Mouse (Mus musculus): Measurements from ENCODE around the gene Anxa6. TPM values are rescaled to one million over a fixed set of nuclear protein-coding genes. Genes with fewer than 3 reads are reported as not detected.

The Anxa6 gene
- polyA plus RNA-seq, 1 experiment: 93.8 TPM

- Histone ChIP-seq H3K27ac (ENCODE audit: insufficient read depth, low read length) (no peak overlapping the region), H3K4me1 (ENCODE audit: control insufficient read depth, insufficient read depth, low read length) (peaks cover 11% of the 10 kb centered on the region), H3K4me3 (ENCODE audit: insufficient read depth, low read length) (no peak overlapping the region)
- TF ChIP-seq POLR2A (IDR thresholded peaks at IDR 0.05; ENCODE audit: extremely low read depth, insufficient read depth, low read length) (no peak), CTCF (IDR thresholded peaks at IDR 0.05; ENCODE audit: extremely low read depth, insufficient read depth, low read length) (no peak)
Observed at GRCm38 (mm10) chr11:55011440-55011839, 21.8 kb downstream of the Anxa6 start.

GRCm38 (mm10) chr11:55008230-55008629, 25.0 kb downstream of the Anxa6 start:
- no peak overlapping the region for H3K4me3 ChIP-seq (ENCODE audit: insufficient read depth, low read length)
- 0 out of 2 replicates have a peak, but pooled peaks cover 3% of the 10 kb centered on the region for H3K4me1 ChIP-seq (ENCODE audit: control insufficient read depth, insufficient read depth, low read length)
- TF ChIP-seq POLR2A (IDR thresholded peaks at IDR 0.05; ENCODE audit: extremely low read depth, insufficient read depth, low read length) (no peak), CTCF (IDR thresholded peaks at IDR 0.05; ENCODE audit: extremely low read depth, insufficient read depth, low read length) (no peak)
- no peak overlapping the region for H3K27ac ChIP-seq (ENCODE audit: insufficient read depth, low read length)

DNA sequence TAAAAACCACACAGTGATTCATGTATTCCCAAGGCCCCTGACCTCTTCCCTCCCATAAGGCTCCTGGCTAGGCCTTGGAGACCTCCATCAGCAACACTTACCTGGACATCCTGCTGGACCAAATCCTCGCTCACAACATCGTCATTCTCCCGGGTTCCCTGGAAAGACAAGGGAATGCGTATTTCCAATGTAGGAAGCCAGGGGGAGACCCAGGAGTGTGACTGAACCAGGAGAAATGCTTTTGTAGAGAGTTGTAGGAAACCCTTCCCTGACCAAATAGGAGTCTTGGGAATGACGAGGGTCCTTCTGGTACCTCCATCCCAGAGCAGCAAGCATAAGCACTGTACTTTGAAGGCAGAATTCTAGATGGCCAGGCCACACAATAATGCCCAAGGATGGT, 27.6 kb downstream of the Anxa6 start:
- H3K4me1 ChIP-seq (ENCODE audit: control insufficient read depth, insufficient read depth, low read length): no peaks in the 10 kb centered on the region
- TF ChIP-seq CTCF (IDR thresholded peaks at IDR 0.05; ENCODE audit: extremely low read depth, insufficient read depth, low read length): no peak
- TF ChIP-seq POLR2A (IDR thresholded peaks at IDR 0.05; ENCODE audit: extremely low read depth, insufficient read depth, low read length): no peak
- no peak overlapping the region for H3K27ac ChIP-seq (ENCODE audit: insufficient read depth, low read length)
- H3K4me3 ChIP-seq (ENCODE audit: insufficient read depth, low read length): no peak overlapping the region

DNA sequence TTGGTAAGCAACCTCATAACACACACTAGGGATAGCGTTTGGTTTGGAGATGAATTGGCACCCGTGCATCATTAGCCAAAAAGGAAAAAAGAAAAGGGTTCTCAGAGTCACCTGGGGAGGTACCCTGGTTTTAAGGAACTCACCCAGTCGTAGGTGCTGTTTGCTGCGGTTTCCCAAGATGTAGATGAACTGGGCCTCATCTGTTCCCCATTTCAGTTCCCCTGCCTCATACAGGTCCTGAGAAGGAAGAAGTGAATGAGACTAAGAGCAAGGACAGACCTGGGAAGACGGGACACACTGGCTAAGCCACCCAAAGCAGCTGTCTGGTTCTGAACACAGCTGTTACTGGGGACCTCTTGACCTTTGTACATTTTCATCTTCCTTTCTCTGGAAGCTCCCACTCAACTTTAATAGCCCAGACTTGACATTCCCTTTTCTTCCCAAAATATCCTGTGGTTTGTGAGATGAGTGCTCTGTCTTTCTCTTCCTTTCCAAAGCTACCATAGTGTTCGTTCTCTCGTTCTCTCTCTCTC, 28.2 kb downstream of the Anxa6 start:
- Histone ChIP-seq H3K4me3 (ENCODE audit: insufficient read depth, low read length) (no peak overlapping the region), H3K27ac (ENCODE audit: insufficient read depth, low read length) (no peak overlapping the region), H3K4me1 (ENCODE audit: control insufficient read depth, insufficient read depth, low read length) (no peaks in the 10 kb centered on the region)
- TF ChIP-seq POLR2A (IDR thresholded peaks at IDR 0.05; ENCODE audit: extremely low read depth, insufficient read depth, low read length) (no peak), CTCF (IDR thresholded peaks at IDR 0.05; ENCODE audit: extremely low read depth, insufficient read depth, low read length) (no peak)

- Histone ChIP-seq H3K4me1 (ENCODE audit: control insufficient read depth, insufficient read depth, low read length) (no peaks in the 10 kb centered on the region), H3K4me3 (ENCODE audit: insufficient read depth, low read length) (no peak overlapping the region), H3K27ac (ENCODE audit: insufficient read depth, low read length) (no peak overlapping the region)
- TF ChIP-seq POLR2A (IDR thresholded peaks at IDR 0.05; ENCODE audit: extremely low read depth, insufficient read depth, low read length) (no peak), CTCF (IDR thresholded peaks at IDR 0.05; ENCODE audit: extremely low read depth, insufficient read depth, low read length) (no peak)
Observed at GRCm38 (mm10) chr11:54998708-54999107, 34.5 kb downstream of the Anxa6 start.

DNA sequence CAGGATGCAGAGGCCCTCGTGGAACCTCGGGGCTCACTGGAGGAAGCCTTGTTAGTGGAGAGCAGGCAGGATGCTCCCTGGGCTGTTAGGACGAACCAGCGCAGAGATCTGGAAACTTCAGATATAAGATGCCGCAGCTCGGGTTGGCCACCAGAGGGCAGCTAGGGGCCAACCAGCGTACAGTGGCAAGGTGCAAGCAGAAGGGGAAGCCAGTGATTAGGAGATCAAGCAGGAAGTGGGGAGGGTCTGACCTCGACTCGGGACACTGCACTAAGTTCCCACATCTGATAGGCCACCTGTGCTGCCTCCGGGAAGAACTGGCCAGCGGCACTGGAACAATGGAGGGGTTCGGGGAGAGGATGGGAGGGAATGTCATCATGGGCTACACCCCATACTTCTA, 35.0 kb downstream of the Anxa6 start:
- TF ChIP-seq CTCF (IDR thresholded peaks at IDR 0.05; ENCODE audit: extremely low read depth, insufficient read depth, low read length) (peak; percentile 76), POLR2A (IDR thresholded peaks at IDR 0.05; ENCODE audit: extremely low read depth, insufficient read depth, low read length) (no peak)
- Histone ChIP-seq H3K4me3 (ENCODE audit: insufficient read depth, low read length) (no peak overlapping the region), H3K4me1 (ENCODE audit: control insufficient read depth, insufficient read depth, low read length) (no peaks in the 10 kb centered on the region), H3K27ac (ENCODE audit: insufficient read depth, low read length) (no peak overlapping the region)

DNA sequence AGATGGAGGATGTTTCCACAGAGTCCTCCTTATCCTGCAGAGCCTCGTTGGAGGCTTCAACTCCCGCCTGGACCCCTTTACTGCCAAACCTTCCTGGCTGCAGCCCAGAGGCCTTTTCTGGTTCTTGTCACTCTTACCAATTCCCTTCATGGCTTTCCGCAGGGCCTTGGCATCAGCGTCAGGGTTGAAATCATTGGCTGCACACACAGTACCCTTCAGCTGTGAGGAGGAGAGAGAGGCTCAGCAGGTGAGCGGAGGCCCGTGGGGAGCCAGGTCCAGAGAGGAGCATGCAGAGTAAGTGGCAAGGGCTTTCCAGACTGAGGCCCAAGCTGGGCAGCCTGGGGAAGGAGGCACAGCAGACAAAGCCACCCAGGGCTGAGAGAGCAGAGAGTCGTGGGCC, 37.1 kb downstream of the Anxa6 start:
- Histone ChIP-seq H3K27ac (ENCODE audit: insufficient read depth, low read length) (no peak overlapping the region), H3K4me1 (ENCODE audit: control insufficient read depth, insufficient read depth, low read length) (no peaks in the 10 kb centered on the region), H3K4me3 (ENCODE audit: insufficient read depth, low read length) (no peak overlapping the region)
- no peak for TF ChIP-seq POLR2A (IDR thresholded peaks at IDR 0.05; ENCODE audit: extremely low read depth, insufficient read depth, low read length)
- no peak for TF ChIP-seq CTCF (IDR thresholded peaks at IDR 0.05; ENCODE audit: extremely low read depth, insufficient read depth, low read length)

DNA sequence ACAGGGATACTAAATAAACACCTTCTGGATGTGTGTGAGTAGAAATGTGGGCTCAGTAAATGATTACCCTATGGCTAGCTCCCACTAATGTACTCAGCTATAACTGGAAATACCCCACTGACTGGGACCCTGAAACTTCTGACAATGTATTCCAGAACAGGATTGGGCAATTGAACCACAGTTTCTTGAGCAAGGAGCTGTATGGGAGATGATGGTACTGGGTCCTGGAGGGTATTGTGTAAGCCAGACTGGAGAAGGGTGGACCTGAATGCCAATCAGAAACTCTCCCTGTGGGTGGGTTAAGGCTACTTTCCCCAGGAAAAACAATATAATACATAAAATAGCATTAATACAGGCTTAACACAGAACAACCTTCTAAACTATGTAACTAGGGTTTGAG, 43.3 kb downstream of the Anxa6 start:
- H3K4me3 ChIP-seq (ENCODE audit: insufficient read depth, low read length): no peak overlapping the region
- no peaks in the 10 kb centered on the region for H3K4me1 ChIP-seq (ENCODE audit: control insufficient read depth, insufficient read depth, low read length)
- H3K27ac ChIP-seq (ENCODE audit: insufficient read depth, low read length): no peak overlapping the region
- TF ChIP-seq POLR2A (IDR thresholded peaks at IDR 0.05; ENCODE audit: extremely low read depth, insufficient read depth, low read length) (no peak), CTCF (IDR thresholded peaks at IDR 0.05; ENCODE audit: extremely low read depth, insufficient read depth, low read length) (no peak)

DNA sequence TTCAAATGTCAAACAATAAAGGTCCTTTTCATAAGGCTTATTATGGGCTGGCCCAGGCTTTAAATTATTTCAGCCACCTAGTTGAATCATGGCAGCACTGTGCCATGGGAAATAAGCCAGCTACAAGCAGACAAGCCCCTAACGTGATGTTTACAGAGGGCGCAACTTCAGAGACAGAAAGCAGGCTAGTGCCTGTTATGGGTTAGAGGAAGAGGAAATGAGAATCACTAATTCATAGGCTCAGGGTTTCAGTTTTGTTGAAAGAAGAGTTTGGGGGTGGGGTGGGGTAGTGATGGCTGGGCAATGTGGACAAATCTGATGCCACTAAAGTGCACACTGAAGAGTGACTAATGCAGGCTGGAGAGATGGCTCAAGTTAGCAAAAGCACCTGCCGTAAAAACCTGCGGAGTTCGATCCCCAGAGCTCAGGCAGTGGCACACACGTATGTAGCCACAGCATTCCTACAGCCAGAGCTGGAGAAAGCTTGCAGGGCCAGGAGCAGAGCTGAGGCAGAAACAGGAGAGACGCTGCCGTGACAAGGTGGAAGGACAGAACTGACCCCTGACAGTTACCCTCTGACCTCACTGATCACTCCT, 44.4 kb downstream of the Anxa6 start:
- Histone ChIP-seq H3K27ac (ENCODE audit: insufficient read depth, low read length) (no peak overlapping the region), H3K4me1 (ENCODE audit: control insufficient read depth, insufficient read depth, low read length) (peaks cover 1% of the 10 kb centered on the region; the same call in 1 of the 2 replicates), H3K4me3 (ENCODE audit: insufficient read depth, low read length) (no peak overlapping the region)
- TF ChIP-seq POLR2A (IDR thresholded peaks at IDR 0.05; ENCODE audit: extremely low read depth, insufficient read depth, low read length) (no peak), CTCF (IDR thresholded peaks at IDR 0.05; ENCODE audit: extremely low read depth, insufficient read depth, low read length) (no peak)

DNA sequence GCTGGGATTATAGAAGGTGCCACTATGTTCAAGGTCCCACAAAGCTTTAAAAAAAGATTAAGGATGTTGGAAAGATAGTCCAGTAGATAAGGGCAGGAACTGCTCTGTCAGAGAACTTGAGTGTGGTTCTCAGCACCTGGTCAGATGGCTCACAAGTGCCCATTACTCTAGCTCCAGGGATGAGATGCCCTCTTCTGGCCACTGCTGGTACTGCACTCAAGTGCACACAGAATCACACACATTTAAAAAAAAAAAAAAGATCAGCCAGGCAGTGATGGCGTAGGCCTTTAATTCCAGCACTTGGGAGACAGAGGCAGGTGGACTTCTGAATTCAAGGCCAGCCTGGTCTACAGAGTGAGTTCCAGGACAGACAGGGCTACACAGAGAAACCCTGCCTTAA, 45.3 kb downstream of the Anxa6 start:
- no peak overlapping the region for H3K27ac ChIP-seq (ENCODE audit: insufficient read depth, low read length)
- no peak overlapping the region for H3K4me3 ChIP-seq (ENCODE audit: insufficient read depth, low read length)
- H3K4me1 ChIP-seq (ENCODE audit: control insufficient read depth, insufficient read depth, low read length): peaks cover 2% of the 10 kb centered on the region; the same call in 1 of the 2 replicates
- peak; percentile 53 for TF ChIP-seq CTCF (IDR thresholded peaks at IDR 0.05; ENCODE audit: extremely low read depth, insufficient read depth, low read length)
- no peak for TF ChIP-seq POLR2A (IDR thresholded peaks at IDR 0.05; ENCODE audit: extremely low read depth, insufficient read depth, low read length)
